Mouse (Mus musculus) intestine, postnatal 0 days (tissue): ENCODE data around the gene Kcne2. TPM values are rescaled to one million over a fixed set of nuclear protein-coding genes. Genes with fewer than 3 reads are reported as not detected.

ENCODE experiments used
- ATAC-seq: fragments of 200-750 bp; cut with Nextera tagmentation; 2 replicates; pipeline ENCODE4 v1.8.0; 2017; ENCODE audit warnings: mild to moderate bottlenecking, moderate TSS enrichment, moderate library complexity
- H3K27ac ChIP-seq: fragments of 300-500 bp; sonication (generic); 2 replicates; pipeline ENCODE4 v1.5.1; 2014; ENCODE audit warnings: mild to moderate bottlenecking, low read depth, low read length, moderate library complexity
- H3K27me3 ChIP-seq: fragments of 300-500 bp; sonication (generic); replicated peaks from 2 replicates; pipeline ENCODE4 v1.6.1; 2014; ENCODE audit warnings: low read length, mixed read lengths; ENCODE audit not compliant: control insufficient read depth, insufficient read depth
- H3K36me3 ChIP-seq: fragments of 300-500 bp; sonication (generic); 2 replicates; pipeline ENCODE4 v1.6.1; 2014; ENCODE audit warnings: mild to moderate bottlenecking, moderate library complexity; ENCODE audit not compliant: control insufficient read depth, insufficient read depth
- H3K4me1 ChIP-seq: fragments of 300-500 bp; sonication (generic); replicated peaks from 2 replicates; pipeline ENCODE4 v1.6.1; 2014; ENCODE audit warnings: antibody characterized with exemption, low read length, mixed read lengths; ENCODE audit not compliant: control insufficient read depth, insufficient read depth
- H3K4me2 ChIP-seq: fragments of 300-500 bp; sonication (generic); replicated peaks from 2 replicates; pipeline ENCODE4 v1.6.1; 2014; ENCODE audit warnings: low read depth, mild to moderate bottlenecking, moderate library complexity
- H3K4me3 ChIP-seq: fragments of 300-500 bp; sonication (generic); 2 replicates; pipeline ENCODE4 v1.5.1; 2014; ENCODE audit warnings: low read depth, low read length
- H3K9ac ChIP-seq: fragments of 300-500 bp; sonication (generic); 2 replicates; pipeline ENCODE4 v1.6.1; 2014; ENCODE audit warnings: mild to moderate bottlenecking, low read depth, low read length
- H3K9me3 ChIP-seq: fragments of 300-500 bp; sonication (generic); 2 replicates; pipeline ENCODE4 v1.6.1; 2016; ENCODE audit warnings: mixed run types; ENCODE audit not compliant: control insufficient read depth
- CTCF ChIP-seq: sonication (generic); IDR thresholded peaks from 2 replicates; pipeline ENCODE4 v1.5.1; 2016; ENCODE audit warnings: low read depth, mild to moderate bottlenecking, control low read depth, antibody characterized with exemption, moderate library complexity
- WGBS: fragments of 180-500 bp; shearing (Covaris S2); extraction: QIAGEN DNeasy Blood & Tissue Kit; methylation state at CpG from one replicate; pipeline ENCODE4 v1.1.7; 2014; 5-methylcytosine and 5-hydroxymethylcytosine counted together
- polyA plus RNA-seq: library from polyadenylated mRNA; unstranded; fragments of >200 nt; fragmentation: Nextera tagmentation; extraction: Ambion mirVana; gene quantifications from 2 replicates; pipeline ENCODE4 v1.2.1, GENCODE M21; 2015

Kcne2 gene
- polyA plus RNA-seq, 1 experiment from 2014 or later, result 0.09 TPM

GRCm38 (mm10) chr16:92302506-92302905, 10.3 kb downstream of the Kcne2 start:
- 52% methylated on average over 5 of the region's 5 CpGs for WGBS
- 0 out of 2 replicates have a peak, but pooled peaks cover 6% of the 10 kb centered on the region for H3K4me1 ChIP-seq
- no peak for TF ChIP-seq CTCF
- H3K27me3 ChIP-seq, result no peaks in the 10 kb centered on the region
- no peak overlapping the region for H3K9ac ChIP-seq
- H3K4me2 ChIP-seq, result peak overlapping the region; percentile 78; the same call in 1 of the 2 replicates
- no peak for ATAC-seq
- H3K9me3 ChIP-seq, result no peaks in the 10 kb centered on the region
- no peak overlapping the region for H3K27ac ChIP-seq
- H3K36me3 ChIP-seq, result peaks cover 14% of the 10 kb centered on the region; the same call in 1 of the 2 replicates
- H3K4me3 ChIP-seq, result no peak overlapping the region

GRCm38 (mm10) chr16:92305519-92305918, 13.3 kb downstream of the Kcne2 start:
- WGBS, result 94% methylated on average over 2 of the region's 2 CpGs
- Histone ChIP-seq H3K9ac (no peak overlapping the region), H3K27me3 (no peaks in the 10 kb centered on the region), H3K27ac (no peak overlapping the region), H3K9me3 (no peaks in the 10 kb centered on the region), H3K4me1 (0 out of 2 replicates have a peak, but pooled peaks cover 5% of the 10 kb centered on the region), H3K36me3 (peaks cover 32% of the 10 kb centered on the region), H3K4me2 (no peak overlapping the region), H3K4me3 (no peak overlapping the region)
- TF ChIP-seq CTCF, result peak; percentile 52
- no peak for ATAC-seq

GRCm38 (mm10) chr16:92307947-92308346, 15.8 kb downstream of the Kcne2 start:
- Histone ChIP-seq H3K36me3 (peaks cover 54% of the 10 kb centered on the region), H3K27me3 (no peaks in the 10 kb centered on the region), H3K4me1 (no peaks in the 10 kb centered on the region), H3K4me2 (no peak overlapping the region), H3K9ac (no peak overlapping the region), H3K9me3 (no peaks in the 10 kb centered on the region), H3K4me3 (no peak overlapping the region), H3K27ac (no peak overlapping the region)
- 70% methylated on average over 3 of the region's 3 CpGs for WGBS
- ATAC-seq, result no peak
- TF ChIP-seq CTCF, result no peak; the same call in 1 of the 2 replicates

- no peaks in the 10 kb centered on the region for H3K4me1 ChIP-seq
- no peaks in the 10 kb centered on the region for H3K9me3 ChIP-seq
- no peak for TF ChIP-seq CTCF
- 65% methylated on average over 4 of the region's 4 CpGs for WGBS
- no peak overlapping the region for H3K27ac ChIP-seq
- H3K36me3 ChIP-seq, result peaks cover 61% of the 10 kb centered on the region
- no peak for ATAC-seq
- no peaks in the 10 kb centered on the region for H3K27me3 ChIP-seq
- H3K4me3 ChIP-seq, result no peak overlapping the region
- H3K4me2 ChIP-seq, result no peak overlapping the region
- H3K9ac ChIP-seq, result no peak overlapping the region
These were observed 16.9 kb downstream of the Kcne2 start for GRCm38 (mm10) chr16:92309126-92309525.

GRCm38 (mm10) chr16:92313953-92314741, 22.0 kb downstream of the Kcne2 start:
- H3K9ac ChIP-seq, result no peak overlapping the region
- 48% methylated on average over 13 of the region's 13 CpGs for WGBS
- ATAC-seq, result peak; percentile 22; the same call in 1 of the 2 replicates
- no peaks in the 10 kb centered on the region for H3K9me3 ChIP-seq
- no peaks in the 10 kb centered on the region for H3K27me3 ChIP-seq
- H3K4me3 ChIP-seq, result no peak overlapping the region
- no peak overlapping the region for H3K4me2 ChIP-seq
- H3K4me1 ChIP-seq, result no peaks in the 10 kb centered on the region
- no peak overlapping the region for H3K27ac ChIP-seq
- TF ChIP-seq CTCF, result peak; percentile 94
- peaks cover 34% of the 10 kb centered on the region; the same call in 1 of the 2 replicates for H3K36me3 ChIP-seq

GRCm38 (mm10) chr16:92316049-92316738, 24.0 kb downstream of the Kcne2 start:
- Histone ChIP-seq H3K4me2 (no peak overlapping the region), H3K36me3 (peaks cover 23% of the 10 kb centered on the region; the same call in 1 of the 2 replicates), H3K27me3 (no peaks in the 10 kb centered on the region), H3K9me3 (no peaks in the 10 kb centered on the region), H3K4me1 (no peaks in the 10 kb centered on the region), H3K4me3 (no peak overlapping the region), H3K9ac (no peak overlapping the region), H3K27ac (no peak overlapping the region)
- WGBS, result 57% methylated on average over 7 of the region's 7 CpGs
- peak; percentile 58; the same call in 1 of the 2 replicates for ATAC-seq
- no peak for TF ChIP-seq CTCF
